Mouse (Mus musculus): ENCODE results near the gene Mybpc2.

Mybpc2 gene

DNA sequence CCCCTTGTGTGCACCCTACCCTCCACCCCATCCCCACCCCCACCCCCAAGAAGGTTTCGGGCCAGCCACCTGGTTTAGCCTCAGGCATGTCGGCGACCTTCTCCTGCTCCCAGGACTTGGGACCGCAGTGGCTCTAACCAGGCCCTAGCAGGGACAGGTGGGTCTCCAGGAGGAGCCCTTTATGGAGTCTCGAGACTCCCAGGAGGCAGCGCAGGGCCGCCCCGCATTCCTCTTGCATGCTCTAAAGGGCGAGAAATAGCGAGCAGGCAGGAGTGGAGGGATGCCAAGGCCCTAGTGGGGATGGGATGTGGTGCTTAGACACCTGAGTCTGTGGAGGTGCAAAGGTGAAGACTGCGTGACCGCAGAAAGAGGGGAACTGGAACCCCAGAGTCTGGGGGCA lies at the start of gene Mybpc2:
Gene Mybpc2 (minus strand): TSS at position 155 of the 400 bp plus-strand sequence.
- DNase-seq (ENCODE audit: low read depth) = no peak

GRCm38 (mm10) chr7:44572956-44573484 lies 48.6 kb upstream of the Mybpc2 start:
- peak; percentile 51 for DNase-seq (ENCODE audit: low read depth)

DNA sequence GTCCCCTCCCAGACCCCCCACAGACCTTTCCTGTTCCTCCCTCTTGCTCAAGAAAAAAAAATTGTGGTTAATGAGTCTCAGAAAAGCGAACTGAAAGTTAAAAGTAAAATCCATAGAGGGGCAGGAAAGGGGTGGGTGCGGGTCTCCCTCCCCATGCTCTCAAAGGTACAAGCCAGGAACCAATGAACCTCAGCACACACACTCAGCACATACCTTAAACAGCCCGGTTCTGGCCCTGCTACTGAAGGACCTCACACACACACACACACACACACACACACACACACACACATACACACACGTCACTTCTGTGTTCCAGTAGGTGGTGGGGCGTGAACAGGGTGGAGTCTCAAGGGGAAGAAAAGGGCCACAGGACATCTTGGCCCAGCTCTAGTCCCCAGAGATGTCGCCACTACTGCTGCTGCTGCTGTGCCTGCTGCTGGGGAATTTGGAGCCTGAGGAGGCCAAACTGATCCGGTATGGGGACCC lies 47.8 kb upstream of the Mybpc2 start, which contains the start of gene Napsa:
Gene Napsa (plus strand): TSS at position 168 of the 489 bp plus-strand sequence.
- peak; percentile 94 for DNase-seq (ENCODE audit: low read depth)

- DNase-seq (ENCODE audit: low read depth) = no peak
Measured at GRCm38 (mm10) chr7:44571811-44572210, 47.4 kb upstream of the Mybpc2 start.

- DNase-seq (ENCODE audit: low read depth) = no peak
Measured at GRCm38 (mm10) chr7:44570989-44571388, 46.5 kb upstream of the Mybpc2 start.

GRCm38 (mm10) chr7:44568803-44569202 lies 44.3 kb upstream of the Mybpc2 start:
- no peak for DNase-seq (ENCODE audit: low read depth)

- peak; percentile 45 for DNase-seq (ENCODE audit: low read depth)
Measured at GRCm38 (mm10) chr7:44565414-44565813, 41.0 kb upstream of the Mybpc2 start.

- DNase-seq (ENCODE audit: low read depth) = no peak
Measured at GRCm38 (mm10) chr7:44564486-44564885, 40.0 kb upstream of the Mybpc2 start.

DNA sequence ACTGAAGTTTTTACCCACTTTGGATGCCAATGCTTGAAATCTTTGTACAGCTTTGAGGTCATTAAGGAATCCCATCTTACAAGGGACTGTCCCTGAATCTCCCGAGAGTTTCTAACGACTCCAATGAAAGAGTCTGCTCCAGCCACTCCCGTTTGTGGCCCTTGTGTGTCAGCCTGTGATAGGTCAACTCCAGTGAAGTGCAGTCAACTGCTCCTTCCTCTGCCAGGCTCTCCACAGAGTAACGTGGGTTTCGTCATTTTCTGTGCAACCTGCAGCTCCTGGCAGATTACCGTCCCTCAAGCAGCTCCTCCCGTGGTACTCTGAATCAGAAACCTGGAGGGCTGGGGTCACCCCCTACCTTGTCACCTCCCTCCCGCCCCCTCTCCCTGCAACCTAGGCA lies 38.8 kb upstream of the Mybpc2 start:
- no peak for DNase-seq (ENCODE audit: low read depth)

DNA sequence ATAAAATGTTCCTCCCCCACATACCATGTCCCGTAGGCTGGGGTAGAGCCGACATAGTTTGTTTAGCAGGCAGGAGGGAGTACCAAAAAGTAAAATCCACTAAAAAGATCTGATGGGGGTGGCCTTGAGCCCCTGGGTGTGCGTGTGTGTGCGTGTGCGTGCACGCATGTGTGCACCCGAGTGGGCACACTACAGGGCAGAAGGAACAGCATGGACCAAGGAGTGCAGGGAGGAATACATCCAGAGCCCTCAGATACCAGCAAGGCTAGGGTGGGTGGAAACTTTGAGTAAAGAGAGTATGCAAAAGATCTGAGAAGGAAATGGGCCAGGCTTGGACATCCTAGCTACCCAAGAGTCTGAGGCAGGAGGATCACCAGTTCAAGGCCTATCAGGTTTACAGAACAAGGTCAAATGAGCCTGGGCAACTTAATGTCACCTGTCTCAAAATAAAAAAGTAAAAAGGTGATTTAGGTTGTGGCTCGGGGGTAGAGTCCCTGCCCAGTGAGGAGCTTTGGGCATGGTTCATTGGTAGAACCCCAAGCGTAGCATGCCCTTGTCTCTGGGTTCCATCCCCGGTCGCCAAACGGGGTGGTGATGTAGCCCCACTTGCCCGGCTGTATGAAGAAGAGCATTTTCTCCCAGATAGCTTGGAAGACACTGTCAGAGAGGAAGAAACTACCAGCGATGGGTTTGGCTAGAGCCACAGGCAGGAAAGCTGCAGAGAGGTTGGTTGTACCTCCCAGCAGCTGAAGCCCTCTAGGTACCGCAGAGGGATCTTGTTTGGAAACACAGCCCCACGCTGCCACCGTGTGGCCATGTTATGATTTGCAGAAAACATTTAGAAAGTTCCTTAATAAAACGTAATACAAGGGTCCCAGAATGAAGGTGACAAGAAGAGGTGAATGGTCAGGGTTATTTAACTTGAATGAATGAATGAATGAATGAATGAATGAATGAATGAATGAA lies 36.3 kb upstream of the Mybpc2 start:
- DNase-seq (ENCODE audit: low read depth) = peak; percentile 89

- DNase-seq (ENCODE audit: low read depth) = no peak
Measured at GRCm38 (mm10) chr7:44557629-44558028, 33.2 kb upstream of the Mybpc2 start.

DNA sequence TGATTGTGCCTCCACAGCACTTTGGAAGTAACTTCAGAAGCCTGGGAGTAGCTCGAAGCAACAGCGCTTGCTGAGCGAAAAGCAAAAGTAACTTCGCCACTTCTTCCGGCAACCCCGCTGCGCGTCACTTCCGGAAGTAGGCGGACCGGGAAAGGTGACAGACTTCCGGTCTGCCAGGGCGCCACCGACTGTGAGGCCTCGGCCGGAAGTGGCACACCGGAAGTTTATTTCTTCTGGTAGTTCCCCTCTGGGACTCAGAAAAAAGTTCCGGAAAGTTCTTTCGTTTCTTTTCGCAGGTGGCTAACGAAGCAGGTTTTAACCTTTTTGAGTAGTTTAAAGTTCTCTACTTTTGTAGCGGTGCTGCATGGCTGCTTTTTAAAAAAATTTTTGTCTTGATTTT lies 29.4 kb upstream of the Mybpc2 start, which contains the start of gene Nr1h2:
Gene Nr1h2 (minus strand): TSS at position 126 of the 400 bp plus-strand sequence.
- peak; percentile 98 for DNase-seq (ENCODE audit: low read depth)

DNA sequence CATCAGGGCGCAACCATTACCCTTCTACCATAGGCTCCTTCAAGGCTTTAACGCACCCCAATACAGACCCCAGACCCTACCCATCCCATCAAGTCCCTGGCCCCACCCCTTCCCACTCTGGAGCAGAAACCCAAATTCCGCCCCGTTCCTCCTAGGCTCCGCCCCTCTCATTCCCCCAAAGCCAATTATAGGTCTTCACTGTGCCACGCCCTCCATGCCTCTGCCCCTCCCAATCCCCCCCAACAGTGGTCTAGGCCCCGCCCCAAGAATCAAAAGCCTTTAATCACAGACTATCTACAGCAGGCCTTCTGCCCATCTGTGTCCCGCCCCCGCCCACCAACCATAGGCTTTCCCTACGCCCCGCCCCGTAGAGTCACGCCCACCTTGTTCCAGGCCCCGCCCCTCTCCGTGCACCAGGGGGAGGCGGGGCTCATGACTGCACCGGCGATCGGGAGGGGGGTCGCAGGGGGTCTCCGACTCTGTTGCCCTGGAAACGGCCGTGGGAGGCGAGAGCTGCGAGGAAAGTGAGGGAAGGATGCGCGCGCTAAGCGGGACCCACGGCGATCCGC lies 28.8 kb upstream of the Mybpc2 start:
- DNase-seq (ENCODE audit: low read depth) = peak; percentile 97

DNA sequence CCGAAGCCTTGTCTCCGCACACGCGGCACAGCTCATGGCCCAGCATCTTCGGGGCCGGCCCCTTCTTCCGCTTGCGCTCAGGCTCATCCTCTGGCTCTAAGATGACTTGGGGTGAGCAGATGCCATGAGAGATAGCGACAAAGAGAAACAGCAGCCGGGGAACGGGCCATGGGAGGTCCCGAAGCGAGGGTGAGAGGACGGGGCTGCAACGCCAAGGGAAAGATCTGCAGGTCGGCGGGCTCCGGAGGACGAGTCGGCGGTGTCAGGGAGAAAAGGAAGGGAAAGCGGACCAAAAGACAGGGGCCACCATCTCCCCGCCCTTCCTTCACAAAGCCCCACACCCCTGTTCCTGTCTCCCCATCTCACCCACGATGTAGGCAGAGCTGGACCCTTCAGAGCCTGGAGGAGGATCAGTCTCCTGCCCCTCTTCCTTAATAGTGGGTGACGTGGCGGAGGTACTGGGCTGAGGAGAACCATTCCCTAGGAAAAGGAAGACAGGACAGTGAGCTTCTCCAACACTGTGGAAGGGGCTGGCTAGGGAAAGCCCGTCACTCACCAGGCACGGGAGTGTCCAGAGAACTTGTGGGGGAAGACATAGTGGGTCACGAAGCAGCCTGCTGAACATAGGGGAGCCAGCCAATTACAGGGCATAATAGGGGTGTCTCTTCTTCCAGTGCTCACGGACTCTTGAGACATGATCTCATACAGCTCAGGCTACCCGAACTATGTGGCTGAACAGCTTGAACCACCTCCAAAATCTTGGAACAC lies 27.9 kb upstream of the Mybpc2 start:
- no peak for DNase-seq (ENCODE audit: low read depth)

DNA sequence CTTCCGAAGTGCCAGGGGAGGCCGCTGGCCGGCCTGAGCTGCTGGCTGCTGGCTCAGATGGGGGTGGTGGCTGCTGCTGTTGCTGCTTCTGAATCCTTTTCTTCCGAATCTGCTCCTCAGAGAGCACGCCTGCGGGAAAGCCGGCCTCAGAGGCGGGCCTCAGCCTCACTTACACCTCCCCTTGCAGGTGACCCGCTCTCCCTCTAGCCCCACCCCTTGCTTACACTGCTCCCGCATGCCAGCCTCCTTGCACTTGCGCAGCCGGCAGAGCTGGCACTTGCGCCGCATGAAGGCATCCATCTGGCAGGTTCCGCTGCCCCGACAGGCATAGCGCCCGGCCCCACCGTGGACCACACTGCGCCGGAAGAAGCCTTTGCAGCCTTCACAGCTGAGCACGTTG lies 27.3 kb upstream of the Mybpc2 start:
- DNase-seq (ENCODE audit: low read depth) = no peak

- DNase-seq (ENCODE audit: low read depth) = no peak
Measured at GRCm38 (mm10) chr7:44551301-44551700, 26.8 kb upstream of the Mybpc2 start.

- DNase-seq (ENCODE audit: low read depth) = no peak
Measured at GRCm38 (mm10) chr7:44550409-44550678, 25.9 kb upstream of the Mybpc2 start.

- DNase-seq (ENCODE audit: low read depth) = no peak
Measured at GRCm38 (mm10) chr7:44549621-44550408, 25.4 kb upstream of the Mybpc2 start.

- DNase-seq (ENCODE audit: low read depth) = peak; percentile 100
Measured at GRCm38 (mm10) chr7:44548497-44549087, 24.1 kb upstream of the Mybpc2 start, which contains the start of gene Pold1. TSS of gene Pold1 (minus strand) at chr7:44548849.

DNA sequence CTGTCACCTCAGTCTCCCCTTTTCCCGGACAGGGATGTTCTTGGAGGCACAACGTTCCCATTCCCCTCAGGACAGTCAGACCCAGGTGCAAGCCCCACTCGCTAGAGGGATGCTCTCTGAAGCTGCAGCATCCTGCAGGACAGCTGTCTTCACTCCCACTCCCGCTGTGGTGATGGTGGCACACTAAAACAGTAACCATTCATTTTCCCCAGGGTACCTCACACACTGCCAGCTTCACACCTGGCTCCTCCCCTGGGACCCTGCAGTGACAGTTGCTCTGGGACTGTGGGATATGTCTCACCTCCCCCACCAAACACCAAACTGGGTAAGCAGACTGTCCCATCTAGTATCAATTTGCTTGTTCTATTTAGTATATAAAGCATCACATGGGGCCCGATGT lies 23.3 kb upstream of the Mybpc2 start:
- DNase-seq (ENCODE audit: low read depth) = no peak

- peak; percentile 42 for DNase-seq (ENCODE audit: low read depth)
Measured at GRCm38 (mm10) chr7:44547041-44547440, 22.6 kb upstream of the Mybpc2 start.
